Mouse (Mus musculus): ENCODE measurements around the gene Cdh9. TPM values are rescaled to one million over a fixed set of nuclear protein-coding genes. Genes with fewer than 3 reads are reported as not detected.

Cdh9 gene
- polyA plus RNA-seq, 1 experiment from 2014 or later, result 0.31 TPM

- Histone ChIP-seq H3K27ac (ENCODE audit: low read depth, low read length) (no peak overlapping the region), H3K4me3 (ENCODE audit: low read depth, low read length) (no peak overlapping the region), H3K9ac (ENCODE audit: low read depth, low read length) (no peak overlapping the region), H3K4me2 (replicated peaks; ENCODE audit: low read depth, low read length) (no peak overlapping the region), H3K9me3 (ENCODE audit: control insufficient read depth, low read length) (no peaks in the 10 kb centered on the region), H3K36me3 (ENCODE audit: control insufficient read depth, insufficient read depth, low read length) (no peaks in the 10 kb centered on the region), H3K4me1 (replicated peaks; ENCODE audit: control insufficient read depth, insufficient read depth, low read length) (no peaks in the 10 kb centered on the region), H3K27me3 (ENCODE audit: control insufficient read depth, insufficient read depth, low read length) (no peaks in the 10 kb centered on the region)
- ATAC-seq (ENCODE audit: low FRiP score) (no peak), DNase-seq (ENCODE audit: low spot score) (no peak)
These were observed 72.7 kb downstream of the Cdh9 start for GRCm38 (mm10) chr15:16801302-16801701.

DNA sequence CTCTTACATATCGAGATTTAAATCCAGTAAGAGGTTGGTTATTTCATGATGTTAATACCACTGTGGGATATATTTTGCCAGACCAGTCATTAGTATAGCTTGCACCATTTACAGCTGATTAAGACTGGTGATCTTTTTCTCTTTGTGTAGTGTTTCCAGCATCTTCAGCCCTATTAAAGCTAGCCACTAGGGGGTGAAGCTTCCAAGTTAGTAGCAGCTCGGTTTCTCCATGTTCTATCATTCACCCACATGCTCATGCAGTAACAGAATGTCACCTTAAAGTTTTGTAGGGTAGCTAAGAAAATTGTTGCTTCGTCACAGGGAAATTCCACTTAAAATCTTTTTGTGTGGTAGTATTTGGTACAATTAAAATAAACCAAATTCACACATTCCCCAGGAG is 82.2 kb downstream of the Cdh9 start:
- Histone ChIP-seq H3K9me3 (ENCODE audit: control insufficient read depth, low read length) (no peaks in the 10 kb centered on the region), H3K36me3 (ENCODE audit: control insufficient read depth, insufficient read depth, low read length) (no peaks in the 10 kb centered on the region), H3K4me1 (replicated peaks; ENCODE audit: control insufficient read depth, insufficient read depth, low read length) (no peaks in the 10 kb centered on the region), H3K27me3 (ENCODE audit: control insufficient read depth, insufficient read depth, low read length) (no peaks in the 10 kb centered on the region), H3K9ac (ENCODE audit: low read depth, low read length) (no peak overlapping the region), H3K27ac (ENCODE audit: low read depth, low read length) (no peak overlapping the region), H3K4me3 (ENCODE audit: low read depth, low read length) (no peak overlapping the region), H3K4me2 (replicated peaks; ENCODE audit: low read depth, low read length) (no peak overlapping the region)
- ATAC-seq (ENCODE audit: low FRiP score) (no peak), DNase-seq (ENCODE audit: low spot score) (no peak)
- WGBS, result 75% methylated on average over 3 of the region's 3 CpGs

- no peaks in the 10 kb centered on the region for H3K27me3 ChIP-seq (ENCODE audit: control insufficient read depth, insufficient read depth, low read length)
- no peaks in the 10 kb centered on the region for H3K36me3 ChIP-seq (ENCODE audit: control insufficient read depth, insufficient read depth, low read length)
- ATAC-seq (ENCODE audit: low FRiP score) (no peak), DNase-seq (ENCODE audit: low spot score) (no peak)
- H3K4me1 ChIP-seq (replicated peaks; ENCODE audit: control insufficient read depth, insufficient read depth, low read length), result no peaks in the 10 kb centered on the region
- H3K4me2 ChIP-seq (replicated peaks; ENCODE audit: low read depth, low read length), result no peak overlapping the region
- H3K9me3 ChIP-seq (ENCODE audit: control insufficient read depth, low read length), result no peaks in the 10 kb centered on the region
- H3K4me3 ChIP-seq (ENCODE audit: low read depth, low read length), result no peak overlapping the region
- 88% methylated on average over 1 of the region's 1 CpGs for WGBS
- no peak overlapping the region for H3K27ac ChIP-seq (ENCODE audit: low read depth, low read length)
- H3K9ac ChIP-seq (ENCODE audit: low read depth, low read length), result no peak overlapping the region
These were observed 85.5 kb downstream of the Cdh9 start for GRCm38 (mm10) chr15:16814035-16814434.

DNA sequence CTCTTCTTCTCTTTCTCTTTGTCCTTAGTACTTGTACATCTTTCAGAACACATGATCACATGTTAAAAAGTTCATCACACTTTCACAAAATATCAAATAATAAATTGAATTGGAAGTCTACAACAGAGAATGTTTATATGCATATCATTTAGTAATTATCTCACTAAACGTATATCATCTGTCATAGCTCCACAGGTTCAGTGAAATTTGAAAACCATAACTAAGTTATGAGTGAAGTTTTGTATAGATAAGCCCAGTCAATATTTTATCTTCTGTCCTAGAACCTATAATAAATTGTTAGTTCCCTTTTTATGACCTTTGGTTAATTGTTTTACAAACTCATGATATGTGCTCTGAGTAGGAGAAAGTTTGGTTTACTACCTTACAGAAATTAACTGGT is 106.2 kb downstream of the Cdh9 start:
- H3K4me1 ChIP-seq (replicated peaks; ENCODE audit: control insufficient read depth, insufficient read depth, low read length), result no peaks in the 10 kb centered on the region
- no peak overlapping the region for H3K4me3 ChIP-seq (ENCODE audit: low read depth, low read length)
- no peak overlapping the region for H3K27ac ChIP-seq (ENCODE audit: low read depth, low read length)
- ATAC-seq (ENCODE audit: low FRiP score), result no peak
- H3K27me3 ChIP-seq (ENCODE audit: control insufficient read depth, insufficient read depth, low read length), result no peaks in the 10 kb centered on the region
- DNase-seq (ENCODE audit: low spot score), result no peak
- H3K9me3 ChIP-seq (ENCODE audit: control insufficient read depth, low read length), result no peaks in the 10 kb centered on the region
- H3K4me2 ChIP-seq (replicated peaks; ENCODE audit: low read depth, low read length), result no peak overlapping the region
- H3K9ac ChIP-seq (ENCODE audit: low read depth, low read length), result no peak overlapping the region
- 92% methylated on average over 1 of the region's 1 CpGs for WGBS
- no peaks in the 10 kb centered on the region for H3K36me3 ChIP-seq (ENCODE audit: control insufficient read depth, insufficient read depth, low read length)

- ATAC-seq (ENCODE audit: low FRiP score), result no peak
- no peaks in the 10 kb centered on the region for H3K9me3 ChIP-seq (ENCODE audit: control insufficient read depth, low read length)
- H3K9ac ChIP-seq (ENCODE audit: low read depth, low read length), result no peak overlapping the region
- H3K36me3 ChIP-seq (ENCODE audit: control insufficient read depth, insufficient read depth, low read length), result no peaks in the 10 kb centered on the region
- 76% methylated on average over 3 of the region's 3 CpGs for WGBS
- H3K27me3 ChIP-seq (ENCODE audit: control insufficient read depth, insufficient read depth, low read length), result no peaks in the 10 kb centered on the region
- no peak overlapping the region for H3K4me2 ChIP-seq (replicated peaks; ENCODE audit: low read depth, low read length)
- no peaks in the 10 kb centered on the region for H3K4me1 ChIP-seq (replicated peaks; ENCODE audit: control insufficient read depth, insufficient read depth, low read length)
- H3K4me3 ChIP-seq (ENCODE audit: low read depth, low read length), result no peak overlapping the region
- no peak overlapping the region for H3K27ac ChIP-seq (ENCODE audit: low read depth, low read length)
- DNase-seq (ENCODE audit: low spot score), result no peak
These were observed 154.0 kb downstream of the Cdh9 start for GRCm38 (mm10) chr15:16882542-16882941.

DNA sequence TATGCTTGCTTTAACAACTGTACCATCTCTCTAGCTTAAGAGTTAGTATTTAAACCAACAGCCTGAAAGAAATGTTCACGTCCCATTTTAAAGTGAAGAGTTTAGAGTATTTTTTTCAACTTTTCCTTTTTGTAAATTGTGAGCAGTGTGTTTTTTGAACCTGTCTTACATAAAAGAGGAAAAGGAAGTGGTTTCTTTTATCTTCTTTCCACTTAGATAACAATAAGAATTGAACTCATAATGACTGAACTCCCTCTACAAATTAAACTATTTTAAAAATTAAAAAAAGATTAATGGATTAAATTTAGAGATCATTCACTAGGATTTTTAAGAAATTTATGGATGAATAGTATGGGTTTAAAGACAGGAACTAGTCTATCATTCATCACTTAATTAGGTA is 168.1 kb downstream of the Cdh9 start:
- ATAC-seq (ENCODE audit: low FRiP score) (no peak), DNase-seq (ENCODE audit: low spot score) (no peak)
- Histone ChIP-seq H3K4me2 (replicated peaks; ENCODE audit: low read depth, low read length) (no peak overlapping the region), H3K9me3 (ENCODE audit: control insufficient read depth, low read length) (no peaks in the 10 kb centered on the region), H3K36me3 (ENCODE audit: control insufficient read depth, insufficient read depth, low read length) (no peaks in the 10 kb centered on the region), H3K27me3 (ENCODE audit: control insufficient read depth, insufficient read depth, low read length) (no peaks in the 10 kb centered on the region), H3K9ac (ENCODE audit: low read depth, low read length) (no peak overlapping the region), H3K4me1 (replicated peaks; ENCODE audit: control insufficient read depth, insufficient read depth, low read length) (no peaks in the 10 kb centered on the region), H3K4me3 (ENCODE audit: low read depth, low read length) (no peak overlapping the region), H3K27ac (ENCODE audit: low read depth, low read length) (no peak overlapping the region)
- WGBS, result 91% methylated on average over 1 of the region's 1 CpGs

All from hindbrain, embryonic 11.5 days (tissue).